Mouse (Mus musculus): ENCODE measurements at regions not wholly inside any gene's neighbourhood (a gene's known extent, or its start where the extent isn't known, plus 50 kb on each side); places are given as distances from the start of the nearest gene placed in this dataset.

DNA sequence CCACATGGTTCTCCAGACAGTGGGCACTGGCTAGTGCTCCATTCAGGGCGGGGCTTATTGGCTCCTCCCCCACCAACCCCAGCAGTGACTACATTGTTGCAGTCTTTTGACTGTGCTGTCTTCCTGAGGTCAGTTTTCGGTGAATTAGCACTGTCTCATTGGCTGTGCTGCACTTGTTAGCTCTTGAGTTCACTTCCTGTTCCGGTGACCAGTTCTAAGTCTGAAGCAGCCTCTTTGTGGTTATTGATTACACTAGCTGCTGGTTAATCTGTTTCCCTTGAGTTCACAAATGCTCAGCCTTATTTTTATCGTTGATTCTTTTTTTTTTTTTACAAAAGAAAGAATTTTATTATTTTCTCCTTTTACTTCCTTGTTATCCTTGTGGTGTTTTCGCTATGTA, 228.9 kb downstream of the Wnt5a start:
- TF ChIP-seq MAZ (IDR thresholded peaks at IDR 0.05; ENCODE audit: low read depth, low read length) (no peak), POLR2AphosphoS2 (IDR thresholded peaks at IDR 0.05; ENCODE audit: low read depth, low read length) (no peak), CHD2 (IDR thresholded peaks at IDR 0.05; ENCODE audit: low read length) (no peak), CTCF (conservative IDR thresholded peaks at IDR 0.05 in 1 of 2, IDR thresholded peaks at IDR 0.05 in 1 of 2; ENCODE audit: low read depth in 2 of 2, low read length in 2 of 2) (no peak), POLR2A (IDR thresholded peaks at IDR 0.05; ENCODE audit: low read depth, low read length) (no peak), EP300 (IDR thresholded peaks at IDR 0.05; ENCODE audit: low read length) (no peak), NRF1 (IDR thresholded peaks at IDR 0.05; ENCODE audit: low read depth, low read length) (no peak), USF1 (IDR thresholded peaks at IDR 0.05; ENCODE audit: low read depth, low read length) (no peak), ZNF384 (IDR thresholded peaks at IDR 0.05; ENCODE audit: low read depth, low read length) (no peak), IRF4 (IDR thresholded peaks at IDR 0.05; ENCODE audit: low read depth, low read length) (no peak)

Data from CH12.LX (cell line).